Mouse (Mus musculus) ovary, postnatal 36 days (tissue): ENCODE measurements around the gene Ppil3.
A peak's percentile ranks its signal among the peaks of the same experiment; 100 is the strongest.

Source experiments
- DNase-seq: peaks from one replicate; pipeline ENCODE4 v3.0.0; 2022; ENCODE audit warnings: low spot score, mixed read lengths

The Ppil3 gene

DNA sequence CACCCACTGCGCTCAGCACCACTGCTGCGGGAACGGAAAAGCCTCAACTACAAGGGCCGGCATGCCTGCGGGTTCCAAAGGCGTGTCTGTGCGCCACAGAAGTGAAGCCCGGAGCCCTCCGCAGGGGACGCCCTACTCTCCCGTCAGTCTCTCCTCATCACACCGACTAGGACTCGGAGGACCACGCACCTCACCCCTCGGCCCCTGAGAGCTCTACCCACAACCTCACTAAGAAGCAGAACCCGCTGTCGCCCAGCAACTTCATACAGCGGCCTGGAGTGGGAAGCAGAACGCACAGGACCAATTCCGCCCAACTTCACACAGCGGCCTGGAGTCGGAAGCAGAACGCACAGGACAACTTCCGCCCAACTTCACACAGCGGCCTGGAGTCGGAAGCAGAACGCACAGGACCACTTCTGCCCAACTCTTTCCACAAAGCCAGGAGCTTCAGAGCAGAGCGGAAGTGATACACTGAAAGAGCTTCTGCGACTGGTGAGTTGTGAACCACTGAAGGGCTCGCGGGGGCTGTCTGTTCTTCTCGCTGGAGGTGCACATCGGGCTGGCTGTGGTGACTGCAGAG is at the start of gene Ppil3, which contains the start of gene Nif3l1:
TSS of gene Ppil3 (minus strand) at position 344 of the 580 bp plus-strand sequence.
TSS of gene Nif3l1 (plus strand) at position 9 of the 580 bp plus-strand sequence.
- DNase-seq = peak; percentile 83

DNA sequence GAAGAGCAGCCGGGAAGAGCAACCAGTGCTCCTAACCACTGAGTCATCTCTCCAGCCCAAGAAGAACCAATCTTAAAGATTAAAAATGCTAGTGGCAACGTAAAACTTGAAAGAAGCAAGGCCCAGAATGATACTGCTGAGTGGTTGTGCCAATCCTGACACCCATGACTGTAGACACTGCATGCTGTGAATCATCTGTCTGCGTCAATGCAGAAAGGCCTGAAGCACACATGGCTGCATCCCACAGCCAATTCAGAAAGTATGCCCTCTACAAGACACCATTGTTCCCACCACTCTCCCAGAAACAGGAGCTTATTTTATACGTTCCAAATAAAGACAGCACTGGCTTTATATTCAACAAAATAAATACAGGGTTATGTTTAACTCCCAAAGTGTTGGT is 37.4 kb upstream of the Ppil3 start:
- DNase-seq = no peak

DNA sequence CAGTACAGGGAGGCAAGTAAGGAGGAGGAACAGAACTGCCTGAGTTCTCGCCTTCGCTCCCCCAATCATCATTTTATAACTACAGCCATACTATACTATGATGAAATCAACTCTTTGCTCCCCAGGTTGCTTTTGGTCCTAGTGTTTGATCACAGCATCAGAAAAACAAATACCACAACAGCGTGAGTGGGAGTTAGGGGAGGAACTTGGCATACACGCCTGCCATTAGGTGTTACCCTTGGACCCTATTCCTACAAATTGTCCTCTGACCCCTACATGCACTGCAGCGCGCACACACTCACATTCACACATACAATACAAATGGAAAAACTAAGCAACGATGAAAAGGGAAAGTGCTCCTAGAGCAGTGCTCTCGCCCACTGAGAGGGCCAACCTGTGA is 30.4 kb upstream of the Ppil3 start:
- DNase-seq = no peak

DNA sequence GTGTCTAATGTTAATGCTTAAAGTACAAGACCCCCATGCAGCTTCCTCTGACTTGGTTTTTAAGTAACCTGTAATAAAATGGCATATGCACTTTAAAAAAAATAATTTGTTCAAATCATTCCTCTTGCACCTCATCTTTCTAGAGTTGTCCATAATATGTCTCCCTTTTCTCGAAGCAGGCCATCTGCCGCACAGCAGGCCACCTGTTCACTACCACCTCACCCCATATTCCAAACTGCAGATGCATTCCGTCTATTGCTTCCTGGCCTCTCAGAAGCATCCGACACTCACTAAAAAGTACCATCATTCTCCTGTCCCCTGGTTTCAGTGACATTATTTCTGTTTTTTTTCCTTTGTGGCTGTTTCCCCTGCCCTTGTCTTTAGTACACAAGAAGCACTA is 20.3 kb upstream of the Ppil3 start:
- no peak for DNase-seq

DNA sequence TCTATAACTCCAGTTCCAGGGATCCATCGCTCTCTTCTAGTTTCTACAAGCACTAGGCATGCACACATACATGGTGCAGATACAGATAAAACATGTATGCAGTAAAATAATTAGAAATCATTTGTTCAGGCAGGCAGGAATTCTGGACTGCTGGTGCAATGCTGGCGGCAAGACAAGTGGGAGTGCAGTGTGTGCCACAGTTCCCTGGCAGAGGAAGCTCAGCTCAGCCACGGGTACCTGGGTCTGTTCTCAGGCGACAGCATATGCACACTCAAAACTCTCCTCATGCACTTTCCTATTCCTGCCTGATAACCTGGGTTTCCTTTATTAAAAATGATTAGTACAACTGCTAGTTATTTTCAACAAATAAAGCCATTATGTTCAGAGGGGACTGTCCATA is 19.8 kb upstream of the Ppil3 start:
- DNase-seq = no peak

DNA sequence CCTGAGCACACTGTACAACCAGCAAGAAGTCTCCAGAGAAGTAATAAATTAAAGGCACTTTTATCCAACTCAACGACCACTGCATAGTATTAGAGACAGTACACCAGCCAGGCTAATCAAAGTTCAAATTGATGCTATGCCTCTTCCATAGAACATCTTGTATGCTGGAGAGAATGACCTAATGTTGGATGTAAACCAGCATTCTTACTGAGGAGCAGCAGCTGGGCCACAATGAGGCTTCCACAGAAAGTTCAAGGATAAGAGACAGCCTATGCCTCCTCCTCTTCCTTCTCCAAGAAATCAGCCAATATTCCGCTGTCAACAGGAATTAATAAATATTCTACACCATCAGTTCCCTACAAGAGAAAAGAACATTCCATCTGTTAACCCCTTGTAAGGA is 18.6 kb upstream of the Ppil3 start:
- DNase-seq = no peak

DNA sequence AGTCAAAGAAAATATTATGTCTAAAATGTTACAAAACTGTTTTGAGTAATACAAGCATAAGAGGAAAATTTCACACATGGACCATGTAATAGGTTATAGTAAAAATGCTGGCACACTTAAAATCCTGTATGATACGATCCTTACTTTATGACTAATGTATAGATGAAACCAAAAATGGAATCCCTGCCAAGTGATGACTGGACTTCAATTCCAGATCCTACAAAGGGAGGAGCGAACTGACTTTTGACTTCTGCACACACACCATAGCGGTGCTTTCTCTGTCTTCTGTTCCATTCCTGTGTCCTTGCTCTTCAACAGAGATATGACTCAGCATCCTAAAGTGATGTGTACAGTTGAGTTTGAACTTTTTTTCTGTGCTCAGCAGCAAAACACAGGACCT is 15.3 kb upstream of the Ppil3 start:
- DNase-seq = no peak

DNA sequence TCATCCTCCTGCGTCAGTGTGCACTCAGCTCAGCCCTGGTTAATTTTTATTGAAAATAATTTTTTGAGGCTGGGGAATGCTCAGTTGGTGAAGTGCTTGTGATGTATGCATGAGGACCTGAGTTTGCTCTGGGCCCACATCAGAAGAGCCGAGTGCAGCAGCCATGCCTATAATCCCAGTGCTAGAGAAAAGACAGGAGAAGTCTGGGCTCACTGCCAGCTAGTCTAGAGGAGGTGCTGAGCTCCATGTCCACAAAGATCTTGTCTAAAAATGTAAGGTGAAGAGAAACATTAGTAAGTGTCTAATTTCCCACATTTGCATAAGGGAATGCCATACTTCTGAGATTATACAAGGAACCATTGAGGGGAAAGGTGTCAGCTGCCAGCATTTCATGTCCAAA is 13.6 kb upstream of the Ppil3 start:
- DNase-seq = no peak

DNA sequence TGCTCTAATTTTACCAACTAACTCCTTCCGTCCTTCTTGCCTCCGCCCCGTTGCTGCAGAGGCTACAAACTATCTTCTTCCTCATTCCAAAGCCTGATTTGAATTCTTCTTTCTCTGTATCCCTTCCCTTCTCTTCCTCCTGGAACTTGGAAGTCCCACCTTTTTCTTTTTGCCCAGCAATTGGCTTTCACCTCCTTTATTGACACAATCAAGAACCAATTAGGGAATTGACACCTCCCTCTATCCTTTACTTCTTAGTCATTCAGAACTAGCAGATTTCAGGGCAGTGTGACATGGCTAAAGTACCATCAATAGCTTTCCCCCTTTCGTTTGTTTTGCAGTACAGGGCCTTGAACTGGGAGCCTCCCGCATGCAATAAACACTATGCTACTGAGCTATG is 12.9 kb upstream of the Ppil3 start:
- DNase-seq = no peak

DNA sequence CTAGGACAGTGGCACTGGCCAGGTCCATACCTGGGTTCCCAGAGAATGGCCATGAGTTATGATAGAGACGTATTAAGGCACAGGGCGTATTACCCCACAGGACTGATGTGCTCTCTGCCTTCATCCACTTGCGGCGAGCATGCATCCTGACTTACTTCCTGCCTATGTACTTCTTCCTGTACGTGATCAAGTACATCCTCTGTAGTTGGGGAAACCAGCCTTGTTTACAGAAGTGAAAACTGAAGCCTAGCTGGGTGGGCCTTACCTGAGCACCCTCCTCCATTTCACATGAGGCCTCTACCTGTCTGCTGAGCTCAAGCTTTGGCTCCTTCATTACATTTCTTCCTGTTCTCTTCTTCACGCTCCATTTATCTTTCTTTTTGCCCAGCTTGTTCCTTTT is 9.0 kb upstream of the Ppil3 start:
- DNase-seq = no peak

DNA sequence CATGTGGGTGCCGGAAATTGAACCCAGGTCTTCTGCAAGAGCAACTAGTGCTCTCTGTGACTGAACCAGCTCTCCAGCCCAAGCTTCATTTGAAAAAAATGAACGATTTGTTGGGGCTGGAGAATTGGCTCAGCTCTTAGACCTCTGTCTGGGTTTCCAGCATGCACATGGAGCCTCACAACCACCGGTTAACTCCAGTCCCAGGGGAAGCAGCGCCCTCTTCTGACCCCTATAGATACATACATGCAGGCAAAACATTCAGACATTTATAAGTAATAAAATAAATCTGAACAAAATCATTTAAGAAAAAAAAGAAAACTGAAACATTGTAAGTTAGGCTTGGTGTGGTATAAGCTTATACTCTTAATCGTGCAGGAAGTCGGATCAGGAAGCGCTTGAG is 3.1 kb upstream of the Ppil3 start:
- DNase-seq = no peak

DNA sequence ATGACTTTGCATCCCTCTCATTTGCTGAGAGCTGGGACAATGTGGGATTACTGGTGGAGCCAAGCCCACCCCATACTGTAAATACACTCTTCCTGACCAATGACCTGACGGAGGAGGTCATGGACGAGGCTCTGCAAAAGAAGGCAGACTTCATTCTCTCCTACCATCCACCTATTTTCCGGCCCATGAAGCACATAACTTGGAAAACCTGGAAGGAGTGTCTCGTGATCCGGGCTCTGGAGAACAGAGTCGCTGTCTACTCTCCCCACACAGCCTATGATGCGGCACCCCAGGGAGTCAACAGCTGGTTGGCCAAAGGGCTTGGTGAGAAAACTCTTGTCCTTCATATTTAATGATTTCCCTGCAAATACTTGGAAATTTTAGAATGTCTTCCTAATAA is 2.5 kb upstream of the Ppil3 start:
- no peak for DNase-seq

DNA sequence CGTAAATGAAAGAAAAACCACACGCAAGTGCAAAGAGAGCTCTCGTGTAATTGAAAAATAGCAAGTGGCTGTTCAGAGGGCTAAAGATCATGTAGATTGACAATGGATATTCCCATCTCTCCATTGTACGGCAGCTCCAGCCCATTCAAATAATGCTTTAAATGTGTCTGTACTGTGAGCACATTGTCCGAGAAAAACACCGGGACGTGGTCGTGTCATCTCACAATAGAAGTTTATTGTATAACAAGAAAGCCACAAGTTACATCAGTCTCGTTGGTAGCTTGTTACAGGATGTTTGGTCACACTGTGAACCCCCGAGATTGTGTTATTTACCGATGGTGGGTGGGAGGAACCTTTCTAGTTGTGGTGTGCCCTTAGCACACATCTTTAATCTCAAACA is 575 bp upstream of the Ppil3 start:
- DNase-seq = no peak

DNA sequence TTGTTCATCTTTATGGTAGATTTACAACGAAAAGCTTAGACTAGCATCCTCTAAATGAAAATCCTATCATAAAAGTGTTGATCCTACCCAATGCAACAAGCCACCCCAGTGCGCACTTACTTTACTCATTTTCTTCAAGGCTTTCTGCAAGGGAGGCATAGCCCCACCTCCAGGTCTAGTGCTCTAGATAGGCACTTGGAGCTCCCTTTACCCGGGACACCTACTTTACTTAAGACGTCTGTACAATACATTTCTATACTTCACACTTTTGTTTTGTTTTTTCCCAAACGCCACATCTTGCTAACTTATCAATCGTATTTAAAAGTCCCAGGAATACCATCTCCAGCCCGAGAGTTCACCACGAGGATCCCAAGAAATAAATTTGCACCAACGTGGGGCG is 595 bp downstream of the Ppil3 start:
- DNase-seq = no peak

DNA sequence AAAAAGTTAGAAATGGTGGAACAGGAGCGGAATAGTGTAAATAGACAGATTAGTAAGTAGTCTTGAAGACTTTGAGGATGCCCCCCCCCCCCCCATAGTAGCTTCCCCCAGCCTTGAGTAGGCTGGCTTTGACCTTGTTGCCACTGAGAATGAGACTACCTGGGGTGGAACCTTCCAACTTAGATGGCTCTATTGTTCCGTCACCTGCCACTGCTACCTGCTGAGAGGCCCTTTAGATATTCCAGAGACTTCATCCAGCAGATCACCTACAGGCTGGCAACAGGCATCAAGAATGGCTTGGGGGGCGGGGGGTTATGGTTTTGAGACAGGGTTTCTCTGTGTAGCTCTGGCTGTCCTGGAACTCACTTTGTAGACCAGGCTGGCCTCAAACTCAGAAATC is 20.7 kb downstream of the Ppil3 start:
- no peak for DNase-seq

DNA sequence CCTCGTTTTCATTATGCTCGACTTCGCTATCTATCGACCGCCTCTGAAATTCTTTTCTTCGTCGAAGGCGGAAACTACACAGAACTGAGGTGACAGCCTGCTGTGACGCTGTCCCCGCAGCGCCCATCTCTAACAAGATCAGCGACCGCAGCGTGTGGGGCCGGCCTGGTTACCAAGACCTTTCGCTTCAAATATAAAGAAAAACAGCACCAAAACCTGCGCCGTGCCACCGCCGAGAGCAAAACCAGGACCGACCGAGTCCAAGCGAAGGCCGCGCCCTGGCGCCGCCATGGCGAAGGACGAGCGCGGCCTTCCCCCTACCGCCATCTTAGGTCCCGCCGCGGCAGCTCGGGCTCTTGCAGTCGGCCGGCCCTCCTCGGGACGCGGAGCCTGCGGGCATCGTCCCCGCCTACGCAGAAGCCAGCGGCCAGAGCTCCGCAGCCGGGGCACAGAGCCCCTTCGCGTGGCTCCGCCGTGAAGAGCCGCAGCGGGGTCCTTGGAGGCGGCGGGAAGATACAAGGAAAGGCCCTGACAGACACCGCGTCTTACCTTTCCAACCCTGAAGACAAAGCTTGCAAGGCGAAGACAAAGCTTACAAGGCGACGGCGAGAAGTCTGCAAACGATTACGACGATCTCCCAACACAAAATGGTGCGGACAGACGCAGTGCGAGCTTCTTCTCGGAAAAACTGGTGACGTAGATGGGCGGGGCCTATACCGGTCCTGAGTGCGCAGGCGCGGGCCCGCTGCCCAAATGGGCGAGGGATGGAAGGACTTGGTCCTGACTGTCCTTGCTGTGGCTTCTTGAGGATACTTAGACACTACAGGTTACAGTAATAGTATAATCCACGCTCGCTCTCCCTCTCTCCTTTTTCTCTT is 21.7 kb downstream of the Ppil3 start, which contains the start of gene Clk1:
TSS of gene Clk1 (minus strand) at position 696 of the 878 bp plus-strand sequence.
- peak; percentile 98 for DNase-seq

DNA sequence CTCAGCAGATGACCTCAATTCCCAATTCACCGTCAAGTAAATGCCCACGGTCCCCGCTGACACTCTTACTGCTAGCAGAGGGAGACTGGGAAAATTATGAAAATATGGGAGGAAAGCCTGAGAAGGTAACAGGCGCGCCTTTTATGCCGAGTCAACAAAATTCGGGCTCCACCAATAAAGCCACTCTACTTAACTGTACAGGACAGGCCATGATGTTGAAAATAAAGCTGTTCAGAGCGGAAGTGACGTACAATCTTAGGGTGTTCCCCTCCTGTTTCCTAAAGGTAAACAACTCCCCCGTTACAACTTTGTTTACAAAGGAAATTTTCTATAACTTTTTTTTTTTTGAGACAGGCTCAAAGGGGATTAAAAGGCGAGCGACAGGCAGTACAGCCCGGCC is 22.4 kb downstream of the Ppil3 start:
- no peak for DNase-seq

DNA sequence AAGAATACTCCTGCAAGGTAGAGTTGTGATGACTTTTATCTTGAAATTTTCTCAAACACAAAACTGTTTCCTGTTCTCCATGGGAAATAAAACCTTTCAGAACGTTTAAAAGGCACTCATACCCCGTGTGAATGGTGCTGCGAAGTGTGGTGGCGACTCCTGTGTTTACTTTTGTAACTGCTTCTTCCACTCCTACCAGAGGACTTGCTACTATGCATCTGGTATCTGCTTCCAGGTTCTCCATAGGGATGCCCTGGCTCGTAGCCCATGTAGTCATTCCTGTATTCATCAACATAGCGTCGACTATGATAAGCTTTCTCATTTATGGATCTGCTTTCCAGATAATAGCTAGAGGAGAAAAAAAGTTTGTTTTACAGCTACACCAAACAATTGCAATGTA is 24.3 kb downstream of the Ppil3 start:
- DNase-seq = no peak

DNA sequence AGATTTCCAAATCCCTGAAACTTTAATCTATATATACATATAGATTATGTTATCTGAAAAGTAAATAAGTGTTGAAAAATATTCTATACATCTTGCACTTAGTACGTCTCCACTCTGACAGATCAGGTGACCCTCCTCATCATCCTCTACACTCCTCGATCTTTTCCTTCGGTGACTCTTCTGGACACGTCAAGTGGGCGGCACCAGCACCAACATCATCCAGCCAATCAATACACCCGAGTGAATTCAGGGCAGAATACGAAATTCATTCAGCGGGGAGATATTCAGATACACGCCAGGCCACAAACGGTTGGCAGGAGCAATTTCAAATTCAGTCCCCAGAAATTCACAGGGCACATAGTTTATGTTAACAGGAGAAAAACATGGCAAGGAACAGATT is 25.3 kb downstream of the Ppil3 start:
- DNase-seq = no peak

DNA sequence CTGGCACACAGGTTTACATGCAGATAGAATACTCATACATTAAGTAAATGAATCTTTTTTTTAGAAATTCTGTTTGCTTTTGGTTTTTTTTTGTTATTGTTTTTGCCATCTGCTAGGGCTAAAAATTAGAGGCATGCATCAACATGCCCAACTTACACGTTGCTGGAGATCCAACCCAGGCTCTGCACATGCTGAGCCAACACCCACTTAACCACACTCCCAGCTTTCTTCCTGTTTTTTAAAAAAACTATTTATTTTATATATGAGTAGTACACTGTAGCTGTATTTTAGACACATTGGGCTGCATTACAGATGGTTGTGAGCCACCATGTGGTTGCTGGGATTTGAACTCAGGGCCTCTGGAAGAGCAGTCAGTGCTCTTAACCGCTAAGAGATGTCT is 29.2 kb downstream of the Ppil3 start:
- DNase-seq = no peak

DNA sequence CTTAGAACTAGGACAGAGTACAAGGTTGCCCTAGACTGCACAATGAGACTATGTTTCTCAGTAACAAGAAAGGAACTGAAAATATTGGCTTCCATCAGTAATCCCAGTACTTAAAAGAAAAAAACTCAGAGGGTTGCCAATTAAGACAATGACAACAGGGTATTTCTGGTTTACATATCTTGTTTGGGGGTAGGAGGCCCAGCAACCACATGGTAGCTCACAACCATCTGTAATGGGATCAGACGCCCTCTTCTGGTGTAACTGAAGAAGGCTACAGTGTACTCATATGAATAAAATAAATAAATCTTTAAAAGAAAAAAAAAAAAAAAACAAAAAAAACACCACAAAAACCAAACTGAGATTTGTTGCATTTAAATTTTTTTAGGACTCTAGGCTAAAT is 29.8 kb downstream of the Ppil3 start:
- no peak for DNase-seq

DNA sequence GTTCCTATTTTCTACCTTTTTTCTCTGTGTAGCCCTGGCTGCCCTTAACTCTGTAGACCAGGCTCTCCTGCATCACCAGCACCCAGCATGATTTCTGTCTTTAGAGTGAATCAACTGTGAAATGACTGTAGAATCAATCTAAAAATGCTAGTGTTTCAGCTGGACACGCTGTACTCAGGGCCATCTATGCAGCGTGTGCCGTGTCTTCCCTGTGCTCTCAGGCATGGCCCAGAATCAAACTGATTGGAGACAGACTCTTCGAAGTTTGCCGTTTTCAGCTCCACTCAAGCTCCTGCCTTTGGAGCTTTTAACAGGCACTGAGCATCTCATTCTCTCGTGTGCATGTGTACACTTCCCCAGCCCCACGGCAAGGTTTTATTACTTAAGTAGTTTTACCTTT is 34.5 kb downstream of the Ppil3 start:
- no peak for DNase-seq

DNA sequence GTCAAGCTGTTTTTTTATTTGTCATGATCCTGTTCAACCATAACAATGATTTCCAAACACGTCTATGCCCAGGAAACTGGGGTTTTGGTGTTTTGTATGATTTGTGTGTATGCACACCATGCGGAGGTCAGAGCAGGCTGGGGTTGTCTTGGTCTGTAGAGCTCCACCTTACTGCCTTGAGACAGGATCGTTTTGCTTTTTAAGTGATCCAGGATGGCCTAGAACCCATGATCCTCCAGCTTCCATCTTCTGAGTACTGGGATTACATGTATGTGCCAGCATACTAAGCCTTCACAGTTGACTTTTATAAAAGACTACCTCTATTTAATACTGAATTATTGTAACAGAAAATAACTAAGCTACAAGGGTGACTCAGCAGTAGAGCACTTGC is 35.1 kb downstream of the Ppil3 start:
- DNase-seq = no peak
